Mouse (Mus musculus) embryonic fibroblast, embryonic 13.5 days (primary cell): ENCODE data around the gene Mfap5.

Source experiments
- CTCF ChIP-seq: IDR thresholded peaks from 2 replicates; pipeline ENCODE4 v1.5.1; 2011; ENCODE audit warnings: mild to moderate bottlenecking, control low read depth, low read length, moderate library complexity, borderline replicate concordance; ENCODE audit not compliant: insufficient read depth
- POLR2A ChIP-seq: IDR thresholded peaks from 2 replicates; pipeline ENCODE4 v1.6.1; 2011; ENCODE audit warnings: low read depth, mild to moderate bottlenecking, control low read depth, low read length, moderate library complexity

DNA sequence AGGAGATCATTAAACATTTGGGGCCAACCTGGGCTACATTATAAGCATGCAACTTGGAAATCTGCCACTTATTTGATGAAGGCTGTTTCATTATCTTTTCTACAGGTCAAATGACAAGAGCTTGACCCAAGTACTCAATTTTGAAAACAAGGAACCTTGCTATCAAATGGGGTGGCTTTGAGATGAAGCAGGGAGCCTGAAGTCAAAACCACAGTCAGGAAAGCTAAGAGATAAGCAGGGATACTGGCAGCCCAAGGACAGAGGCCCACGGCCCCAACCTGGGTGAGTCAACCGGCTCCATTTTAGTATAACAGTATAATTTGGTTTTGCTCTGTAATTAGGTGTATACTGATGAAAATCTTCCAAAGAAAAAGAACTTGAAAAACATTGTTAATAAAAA lies 35.4 kb upstream of the Mfap5 start:
- TF ChIP-seq CTCF (no peak), POLR2A (no peak)
